Mouse (Mus musculus) natural killer cell, adult 2 months (primary cell): Measurements from ENCODE around the gene Spats2l.

Experiments
- DNase-seq, 2 experiments: peaks; one replicate each; pipeline ENCODE4 v3.0.0; 2022; ENCODE audit warnings: low spot score in 2 of 2

Spats2l gene

GRCm38 (mm10) chr1:57824966-57825759 is 51.2 kb downstream of the Spats2l start:
- no peak for DNase-seq

GRCm38 (mm10) chr1:57826245-57826644 is 52.3 kb downstream of the Spats2l start:
- no peak for DNase-seq

GRCm38 (mm10) chr1:57833145-57833544 is 59.2 kb downstream of the Spats2l start:
- DNase-seq, result no peak

GRCm38 (mm10) chr1:57835128-57835527 is 61.2 kb downstream of the Spats2l start:
- no peak for DNase-seq

- no peak for DNase-seq
These were observed 62.8 kb downstream of the Spats2l start for GRCm38 (mm10) chr1:57836686-57837317.

- no peak for DNase-seq
These were observed 65.9 kb downstream of the Spats2l start for GRCm38 (mm10) chr1:57839863-57840262.

GRCm38 (mm10) chr1:57845054-57845722 is 71.2 kb downstream of the Spats2l start:
- no peak for DNase-seq

- no peak for DNase-seq
These were observed 73.1 kb downstream of the Spats2l start for GRCm38 (mm10) chr1:57846856-57847698.

- DNase-seq, result no peak
These were observed 75.1 kb downstream of the Spats2l start for GRCm38 (mm10) chr1:57849087-57849486.

GRCm38 (mm10) chr1:57849916-57850315 is 76.0 kb downstream of the Spats2l start:
- DNase-seq, result no peak

GRCm38 (mm10) chr1:57851871-57852270 is 77.9 kb downstream of the Spats2l start:
- DNase-seq, result no peak

GRCm38 (mm10) chr1:57852562-57853271 is 78.8 kb downstream of the Spats2l start:
- no peak for DNase-seq

- no peak for DNase-seq
These were observed 83.8 kb downstream of the Spats2l start for GRCm38 (mm10) chr1:57857799-57858198.

- DNase-seq, result no peak
These were observed 88.1 kb downstream of the Spats2l start for GRCm38 (mm10) chr1:57862024-57862423.

GRCm38 (mm10) chr1:57868651-57869050 is 94.7 kb downstream of the Spats2l start:
- no peak for DNase-seq

GRCm38 (mm10) chr1:57872006-57872405 is 98.0 kb downstream of the Spats2l start:
- DNase-seq, result no peak

- no peak for DNase-seq
These were observed 100.0 kb downstream of the Spats2l start for GRCm38 (mm10) chr1:57873996-57874395.

- no peak for DNase-seq
These were observed 101.1 kb downstream of the Spats2l start for GRCm38 (mm10) chr1:57875109-57875508.

GRCm38 (mm10) chr1:57875512-57875911 is 101.5 kb downstream of the Spats2l start:
- DNase-seq, result no peak

GRCm38 (mm10) chr1:57878957-57879356 is 105.0 kb downstream of the Spats2l start:
- no peak for DNase-seq

- no peak for DNase-seq
These were observed 110.9 kb downstream of the Spats2l start for GRCm38 (mm10) chr1:57884867-57885266.
